Mouse (Mus musculus): ENCODE results near the gene Stk11.

Gene Stk11

DNA sequence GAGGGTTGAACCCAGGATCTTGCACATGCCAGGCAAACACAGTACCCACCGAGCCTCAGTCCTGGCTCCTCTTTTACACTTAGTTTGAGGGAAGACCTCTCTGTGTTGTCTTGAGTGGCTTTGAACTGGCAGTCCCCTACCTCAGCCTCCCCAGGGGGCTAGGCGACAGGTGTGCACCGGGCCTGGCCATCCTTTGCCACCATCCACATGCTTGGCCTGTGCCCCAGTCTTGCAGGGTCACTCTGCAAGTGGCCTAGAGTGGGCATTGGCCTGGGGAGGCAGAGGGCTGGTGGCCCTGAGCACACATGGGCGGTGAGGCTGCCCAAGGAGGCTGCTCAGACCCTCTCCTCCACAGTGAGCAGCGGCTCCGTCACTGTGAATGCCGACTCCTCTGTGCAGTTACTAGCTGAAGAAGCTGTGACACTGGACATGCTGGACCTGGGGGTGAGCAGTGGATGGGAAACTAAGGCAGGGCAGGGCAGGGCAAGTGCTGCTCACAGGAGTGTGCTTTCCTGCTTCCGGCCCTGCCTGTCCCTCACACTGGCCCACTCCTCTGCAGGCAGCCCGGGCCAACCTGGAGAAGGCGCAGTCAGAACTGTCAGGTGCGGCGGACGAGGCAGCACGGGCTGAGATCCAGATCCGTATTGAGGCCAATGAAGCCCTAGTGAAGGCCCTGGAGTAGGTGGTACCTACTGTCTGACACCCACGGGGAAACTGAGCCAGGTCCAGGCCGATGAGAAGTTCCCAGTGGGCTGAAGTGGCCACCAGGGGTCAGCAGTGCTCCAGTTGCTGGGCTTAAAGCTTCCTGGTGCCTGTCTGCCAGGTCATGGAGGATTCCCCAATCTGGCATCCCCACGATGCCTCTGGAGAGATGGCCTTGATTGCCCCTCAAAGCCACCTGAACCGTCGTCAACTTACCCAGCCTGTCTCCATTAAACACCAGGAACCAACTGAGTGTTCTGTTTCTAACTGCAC, 29.5 kb downstream of the Stk11 start:
- no peak for DNase-seq (ENCODE audit: low spot score in 2 of 2)

GRCm38 (mm10) chr10:80145896-80146295, 30.3 kb downstream of the Stk11 start:
- no peak for DNase-seq (ENCODE audit: low spot score in 2 of 2)

GRCm38 (mm10) chr10:80146568-80147011, 31.0 kb downstream of the Stk11 start:
- DNase-seq (ENCODE audit: low spot score in 2 of 2) = no peak

GRCm38 (mm10) chr10:80147146-80147718, 31.6 kb downstream of the Stk11 start:
- DNase-seq (ENCODE audit: low spot score in 2 of 2) = no peak

GRCm38 (mm10) chr10:80147719-80148601, 32.4 kb downstream of the Stk11 start, which contains the start of gene Midn:
TSS of gene Midn (plus strand) at chr10:80148272.
- no peak for DNase-seq (ENCODE audit: low spot score in 2 of 2)

DNA sequence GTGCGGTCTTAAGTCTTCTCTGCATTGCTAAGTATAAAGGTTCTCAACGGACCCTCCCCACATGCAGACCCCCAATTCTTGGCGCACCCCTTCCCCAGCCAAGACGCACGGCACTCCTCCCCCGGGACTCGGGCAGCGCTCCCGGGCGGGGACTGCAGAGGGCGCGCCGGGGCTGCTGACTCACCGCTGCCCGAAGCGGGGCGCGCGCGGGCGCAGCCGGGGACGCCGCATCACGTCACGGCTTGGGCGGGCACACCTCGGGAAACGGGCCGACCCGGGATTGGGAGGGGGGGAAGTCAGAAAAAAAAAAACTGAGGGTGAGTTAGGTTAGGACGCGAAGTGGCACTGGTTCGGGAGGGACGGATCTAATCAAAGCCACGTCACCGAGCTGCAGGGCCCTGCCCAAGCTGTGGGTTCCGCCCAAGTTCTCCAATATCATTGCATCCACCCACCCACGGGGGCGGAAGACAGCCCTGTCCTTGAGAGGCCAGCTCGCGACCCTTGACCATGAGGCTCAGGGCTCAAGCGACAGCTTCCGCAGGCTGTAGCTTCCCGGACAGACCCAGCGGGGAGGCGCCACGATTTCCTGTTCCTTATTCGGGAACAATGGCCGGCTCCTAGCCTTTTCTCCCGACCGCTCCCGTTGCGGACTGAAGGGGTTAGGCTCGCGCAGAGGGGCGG, 33.1 kb downstream of the Stk11 start:
- peak; percentile 85 to 89 for DNase-seq (ENCODE audit: low spot score in 2 of 2)

- DNase-seq (ENCODE audit: low spot score in 2 of 2) = peak; percentile 98
Observed at GRCm38 (mm10) chr10:80149291-80150225, 34.0 kb downstream of the Stk11 start.

- no peak for DNase-seq (ENCODE audit: low spot score in 2 of 2)
Observed at GRCm38 (mm10) chr10:80150226-80151210, 34.9 kb downstream of the Stk11 start.

DNA sequence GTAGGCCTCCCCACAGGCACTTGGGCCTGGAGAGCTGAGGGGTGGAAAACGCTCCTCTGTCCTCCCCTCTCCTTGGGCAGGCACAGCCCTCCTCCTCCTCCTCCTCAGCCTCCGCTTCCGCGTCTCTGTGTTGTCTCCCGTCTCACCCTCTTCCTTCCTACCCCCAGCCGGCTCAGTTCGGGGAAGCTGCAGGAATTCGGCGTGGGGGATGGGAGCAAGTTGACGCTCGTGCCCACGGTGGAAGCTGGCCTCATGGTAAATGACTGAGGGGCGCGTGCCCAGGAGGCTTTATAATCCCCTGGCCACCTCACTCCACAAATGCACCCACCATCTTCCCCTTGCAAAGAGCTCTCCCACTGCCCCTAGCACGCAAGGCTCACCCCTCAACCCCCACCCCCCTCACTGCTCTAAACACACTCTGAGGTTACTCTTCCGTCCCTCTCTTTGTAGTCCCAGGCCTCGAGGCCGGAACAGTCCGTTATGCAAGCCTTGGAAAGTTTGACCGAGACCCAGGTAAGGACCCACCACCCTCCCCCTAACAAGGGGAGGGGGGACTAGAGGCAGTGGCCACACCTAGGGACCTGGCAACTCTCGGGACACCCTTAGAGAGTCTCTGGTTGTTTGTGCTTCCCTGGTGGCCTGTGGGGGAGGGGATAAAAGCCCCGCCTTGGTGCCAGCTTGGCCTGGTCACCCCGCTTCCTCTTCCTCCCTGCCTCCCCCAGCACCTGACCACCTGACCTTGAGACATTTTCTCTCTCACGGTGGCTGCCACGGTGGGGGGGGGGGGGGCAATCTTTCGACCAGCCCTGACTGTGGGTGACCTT, 35.8 kb downstream of the Stk11 start:
- no peak for DNase-seq (ENCODE audit: low spot score in 2 of 2)

GRCm38 (mm10) chr10:80152071-80152872, 36.7 kb downstream of the Stk11 start:
- DNase-seq (ENCODE audit: low spot score in 2 of 2) = no peak

DNA sequence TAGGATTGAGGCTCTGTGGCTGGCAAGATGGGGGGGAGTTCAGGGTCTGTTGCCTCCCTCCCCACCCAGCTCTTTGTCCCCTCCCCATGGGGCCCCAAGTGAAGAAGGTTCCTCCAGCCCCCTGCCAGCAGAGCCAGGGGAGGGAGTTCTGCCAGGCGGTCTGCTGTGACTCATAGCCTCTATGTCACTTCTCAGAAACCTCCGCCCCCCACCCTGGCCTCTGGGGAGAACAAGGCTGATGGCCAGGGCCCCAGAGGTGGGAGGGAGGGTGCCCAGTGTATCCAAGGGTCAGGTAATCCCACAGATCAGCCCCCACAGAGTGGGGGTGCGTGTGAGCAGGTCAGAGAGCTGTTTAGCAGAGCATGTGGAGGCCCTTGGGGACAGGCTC, 37.3 kb downstream of the Stk11 start:
- DNase-seq (ENCODE audit: low spot score in 2 of 2) = no peak

GRCm38 (mm10) chr10:80153713-80154112, 38.1 kb downstream of the Stk11 start:
- DNase-seq (ENCODE audit: low spot score in 2 of 2) = no peak

DNA sequence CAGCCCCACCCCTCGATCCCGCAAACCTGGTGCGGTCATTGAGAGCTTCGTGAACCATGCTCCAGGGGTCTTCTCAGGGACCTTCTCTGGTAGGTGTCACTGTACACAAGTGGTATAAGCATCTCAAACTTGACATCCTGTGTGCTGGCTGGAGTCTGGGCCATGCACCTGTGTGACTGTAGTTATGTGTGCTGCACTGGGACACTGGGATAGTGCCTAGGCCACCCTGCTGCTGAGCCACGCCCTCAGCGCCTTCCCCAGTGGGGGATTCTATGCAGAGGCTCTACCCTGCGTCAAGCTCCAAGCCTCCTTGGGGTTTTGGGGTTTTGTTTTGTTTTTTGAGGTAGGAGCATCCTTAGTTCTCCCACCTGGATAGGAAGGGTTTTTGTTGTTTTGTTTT, 38.8 kb downstream of the Stk11 start:
- no peak for DNase-seq (ENCODE audit: low spot score in 2 of 2)

- DNase-seq (ENCODE audit: low spot score in 2 of 2) = no peak
Observed at GRCm38 (mm10) chr10:80155277-80155676, 39.7 kb downstream of the Stk11 start.

- DNase-seq (ENCODE audit: low spot score in 2 of 2) = no peak
Observed at GRCm38 (mm10) chr10:80156002-80156751, 40.6 kb downstream of the Stk11 start.

- no peak for DNase-seq (ENCODE audit: low spot score in 2 of 2)
Observed at GRCm38 (mm10) chr10:80156752-80157053, 41.1 kb downstream of the Stk11 start.
